Mouse (Mus musculus) right cerebral cortex, postnatal 25 days (tissue): ENCODE measurements around the gene Pip5k1a.
A peak's percentile ranks its signal among the peaks of the same experiment; 100 is the strongest.
"Not testable (repeated sequence)": the region's sequence is repeated elsewhere in the genome, so short reads cannot be mapped to it uniquely, and the experiment has no call there.

ENCODE experiments used
- DNase-seq: peaks from one replicate; pipeline ENCODE4 v3.0.0; 2022

Pip5k1a gene

DNA sequence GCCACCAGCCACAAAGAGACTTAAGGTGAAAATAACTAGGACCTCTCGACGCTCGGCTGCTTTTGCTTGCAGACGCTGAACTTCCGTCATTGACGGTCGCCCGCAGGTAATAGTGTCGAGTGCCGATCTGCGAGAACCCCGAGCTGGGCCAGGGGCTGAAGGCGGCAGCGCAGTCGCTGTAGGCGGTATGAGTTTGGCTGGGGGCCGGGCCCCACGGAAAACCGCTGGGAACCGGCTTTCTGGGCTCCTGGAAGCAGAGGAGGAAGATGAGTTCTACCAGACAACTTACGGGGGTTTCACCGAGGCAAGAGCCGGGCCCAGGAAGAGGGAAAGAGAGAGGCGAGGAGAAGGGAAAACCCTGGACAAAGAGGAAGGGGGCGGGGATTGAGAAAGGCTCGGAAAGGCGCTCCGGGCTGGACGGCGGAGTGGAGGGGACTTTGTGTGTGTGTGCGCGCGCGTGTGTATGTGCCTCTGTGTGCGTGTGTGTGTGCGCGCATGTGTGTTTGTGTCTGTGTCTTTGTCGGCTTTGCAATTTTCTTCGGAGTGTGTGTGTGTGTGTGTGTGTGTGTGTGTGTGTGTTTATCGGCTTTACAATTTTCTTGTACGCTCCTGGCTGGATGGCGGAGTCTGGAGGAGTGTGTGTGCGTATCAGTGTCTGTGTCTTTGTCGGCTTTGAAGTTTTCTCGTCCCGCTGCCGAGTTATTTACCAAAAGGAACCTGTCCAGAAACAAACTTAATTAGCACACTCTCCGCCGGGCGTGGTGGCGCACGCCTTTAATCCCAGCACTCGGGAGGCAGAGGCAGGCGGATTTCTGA is 4.4 kb upstream of the Pip5k1a start, which contains the start of gene Vps72:
Gene Vps72 (plus strand): TSS at position 112 of the 816 bp plus-strand sequence.
- peak; percentile 91 for DNase-seq

GRCm38 (mm10) chr3:95107898-95108297 is 1.2 kb upstream of the Pip5k1a start:
- DNase-seq: no peak

DNA sequence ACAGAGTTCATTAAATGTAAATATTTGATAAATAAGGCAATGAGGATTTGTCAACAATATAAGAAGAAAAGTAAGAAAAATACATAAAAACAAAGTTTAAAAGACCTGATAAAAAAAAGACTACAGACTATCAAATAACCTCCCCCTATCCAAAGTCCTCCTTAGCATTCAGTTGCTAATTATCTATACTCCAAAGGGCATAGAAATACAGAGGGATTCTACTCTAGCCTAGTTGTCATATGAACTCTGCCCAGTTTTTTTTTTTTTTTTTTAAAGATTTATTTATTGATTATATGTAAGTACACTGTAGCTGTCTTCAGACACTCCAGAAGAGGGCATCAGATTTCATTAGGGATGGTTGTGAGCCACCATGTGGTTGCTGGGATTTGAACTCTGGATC is 578 bp upstream of the Pip5k1a start:
- DNase-seq: not testable (repeated sequence)

GRCm38 (mm10) chr3:95105586-95106337 is 968 bp downstream of the Pip5k1a start:
- no peak for DNase-seq

- peak; percentile 59 for DNase-seq
Observed at GRCm38 (mm10) chr3:95105121-95105520, 1.6 kb downstream of the Pip5k1a start.

- no peak for DNase-seq
Observed at GRCm38 (mm10) chr3:95100854-95101253, 5.9 kb downstream of the Pip5k1a start.

DNA sequence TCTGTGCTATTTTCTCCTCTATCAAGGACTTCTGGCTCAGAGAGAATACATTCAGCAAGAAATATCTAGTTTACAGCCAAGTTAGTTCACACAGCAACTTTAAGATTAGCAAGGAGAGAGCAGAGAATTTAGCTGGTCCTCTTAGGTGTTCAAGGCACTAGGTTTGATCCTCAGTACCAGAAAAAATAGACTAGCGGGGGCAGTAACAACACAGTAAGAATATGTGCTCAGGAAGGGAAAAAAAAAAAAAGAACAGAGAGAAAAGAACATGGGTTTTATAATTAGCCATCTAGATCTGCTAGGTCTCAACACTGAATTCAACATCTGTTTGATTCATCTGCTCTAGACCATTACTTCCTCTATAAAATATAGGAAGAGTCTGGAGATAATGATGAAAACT is 18.7 kb downstream of the Pip5k1a start:
- DNase-seq: no peak

DNA sequence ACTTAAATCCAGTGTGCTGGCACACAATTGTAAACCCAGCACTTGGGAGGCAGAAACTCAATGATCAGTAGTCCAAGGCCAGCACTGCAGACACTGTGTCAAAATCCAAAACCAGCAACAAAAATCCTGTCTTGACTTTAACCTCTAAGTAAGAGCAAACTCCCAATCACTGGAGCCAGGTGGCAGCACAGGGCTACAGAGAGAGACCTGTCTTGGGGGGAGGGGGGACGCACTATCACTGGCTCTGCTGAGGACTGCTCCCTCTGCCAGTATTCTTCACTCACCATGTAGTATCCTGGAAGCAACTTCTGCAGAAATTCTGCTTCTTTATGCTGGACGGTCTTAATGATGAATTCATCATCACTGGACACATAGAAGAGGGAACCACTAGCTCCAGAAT is 35.1 kb downstream of the Pip5k1a start:
- no peak for DNase-seq

DNA sequence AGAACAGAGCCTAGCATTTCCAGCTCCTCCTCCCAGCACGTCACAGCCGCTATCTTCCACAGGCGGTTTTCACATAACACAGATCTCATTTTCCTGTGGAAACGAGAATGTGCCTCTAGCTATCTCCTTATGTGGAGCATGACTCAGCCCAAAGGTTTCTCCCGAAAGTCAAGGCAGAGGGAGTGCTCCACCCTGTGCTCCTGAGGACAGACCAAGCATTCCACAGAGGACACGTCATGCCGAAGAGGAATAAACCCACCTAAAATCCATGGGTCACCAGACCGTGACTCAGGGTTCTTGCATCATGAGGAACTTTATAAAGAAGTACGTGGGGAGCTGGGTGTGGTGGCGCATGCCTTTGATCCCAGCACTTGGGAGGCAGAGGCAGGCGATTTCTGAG is 40.2 kb downstream of the Pip5k1a start:
- DNase-seq: no peak

- DNase-seq: no peak
Observed at GRCm38 (mm10) chr3:95066095-95066494, 40.6 kb downstream of the Pip5k1a start.

DNA sequence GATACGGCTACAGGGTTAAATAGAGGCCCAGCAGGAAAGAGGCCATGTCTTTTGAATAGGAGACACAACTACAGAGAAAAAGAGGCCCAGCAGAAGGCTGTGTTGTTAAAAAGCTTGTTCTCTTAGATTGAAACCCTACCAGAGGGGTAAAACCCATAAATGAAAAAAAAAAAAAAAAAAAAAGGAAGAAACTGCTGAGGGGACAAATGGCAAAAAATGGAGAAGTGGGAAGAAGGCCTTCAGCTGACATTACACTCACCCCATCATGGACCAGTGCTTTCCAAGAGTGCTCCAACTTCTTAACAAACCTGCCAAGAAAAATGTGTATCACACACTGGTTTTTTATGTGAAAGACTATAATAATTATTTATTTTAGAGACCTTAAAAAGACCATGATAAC is 41.2 kb downstream of the Pip5k1a start:
- no peak for DNase-seq

DNA sequence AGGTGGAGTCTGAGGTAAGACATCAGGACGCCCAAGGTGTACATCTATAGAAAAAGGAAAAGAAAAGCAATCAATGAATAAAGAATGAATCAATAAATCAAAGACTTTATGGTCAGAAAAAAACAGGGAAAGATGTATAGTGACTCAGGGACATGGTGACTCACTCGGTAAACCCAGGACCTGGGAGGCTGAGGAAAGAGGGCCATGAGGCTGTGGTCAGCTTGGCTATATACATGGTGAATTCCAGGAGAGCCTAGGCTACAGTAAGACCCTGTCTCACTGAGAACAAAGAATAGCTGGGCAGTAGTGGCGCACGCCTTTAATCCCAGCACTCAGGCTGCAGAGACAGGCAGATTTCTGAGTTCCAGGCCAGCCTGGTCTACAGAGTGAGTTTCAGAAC is 43.0 kb downstream of the Pip5k1a start:
- no peak for DNase-seq

- DNase-seq: peak; percentile 30
Observed at GRCm38 (mm10) chr3:95058078-95058477, 48.7 kb downstream of the Pip5k1a start.

DNA sequence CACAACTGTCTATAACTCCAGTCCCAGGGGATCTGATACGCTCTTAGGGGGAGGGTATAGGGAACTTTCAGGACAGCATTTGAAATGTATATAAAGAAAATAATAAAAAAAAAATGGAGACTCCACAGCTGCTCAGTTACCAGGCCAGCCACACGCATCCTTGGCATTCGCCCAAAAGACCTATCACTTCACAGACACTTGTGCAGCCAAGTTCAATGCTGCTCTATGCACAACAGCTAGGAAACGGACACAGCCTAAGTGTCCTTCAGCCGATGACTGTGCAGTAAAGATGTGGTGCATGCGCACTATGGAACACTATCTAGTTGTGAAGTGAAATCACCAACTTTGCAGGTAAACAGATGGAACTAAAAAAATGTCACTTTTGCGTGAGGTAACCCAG is 50.5 kb downstream of the Pip5k1a start:
- DNase-seq: no peak

GRCm38 (mm10) chr3:95054481-95055260 is 52.1 kb downstream of the Pip5k1a start:
- no peak for DNase-seq

- DNase-seq: no peak
Observed at GRCm38 (mm10) chr3:95053701-95054100, 53.0 kb downstream of the Pip5k1a start.

DNA sequence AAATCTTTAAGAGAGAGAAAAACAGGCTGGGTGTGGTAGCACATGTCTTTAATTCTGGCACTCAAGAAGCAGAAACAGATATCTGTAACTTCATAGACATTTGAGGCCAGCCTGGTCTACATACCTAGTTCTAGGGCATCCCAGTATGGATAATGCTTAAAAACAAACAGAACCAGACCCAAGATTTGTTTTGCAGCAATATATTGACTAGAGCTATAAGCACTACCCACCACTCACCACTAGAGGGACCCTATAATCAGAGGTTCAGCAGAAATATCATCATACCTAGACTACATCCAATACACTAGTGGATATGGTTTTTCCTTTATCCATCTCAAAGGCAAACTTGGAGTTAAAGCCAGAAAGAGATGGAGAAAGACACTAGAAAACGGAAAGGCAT is 53.8 kb downstream of the Pip5k1a start:
- DNase-seq: no peak

GRCm38 (mm10) chr3:95047914-95048313 is 58.8 kb downstream of the Pip5k1a start:
- no peak for DNase-seq

GRCm38 (mm10) chr3:95046462-95047057 is 60.2 kb downstream of the Pip5k1a start:
- no peak for DNase-seq

DNA sequence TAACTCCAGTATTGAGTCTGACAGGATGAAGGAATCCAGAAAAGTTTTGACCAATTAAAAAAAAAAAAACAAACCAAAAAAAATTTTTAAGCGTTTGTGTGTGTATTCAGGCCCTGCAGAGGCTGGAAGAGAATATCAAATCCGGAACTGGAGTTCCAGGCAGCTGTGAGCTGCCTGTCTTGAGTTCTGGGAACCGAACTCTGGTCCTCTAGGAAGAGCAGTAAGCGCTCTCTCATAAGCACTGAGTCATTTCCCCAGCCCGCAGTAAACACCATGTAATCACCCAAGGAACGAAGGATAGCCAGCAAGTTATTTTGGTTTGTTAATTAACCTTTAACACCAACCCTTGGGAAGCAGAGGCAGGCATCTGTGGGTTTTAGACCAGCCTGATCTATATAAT is 63.5 kb downstream of the Pip5k1a start:
- no peak for DNase-seq

DNA sequence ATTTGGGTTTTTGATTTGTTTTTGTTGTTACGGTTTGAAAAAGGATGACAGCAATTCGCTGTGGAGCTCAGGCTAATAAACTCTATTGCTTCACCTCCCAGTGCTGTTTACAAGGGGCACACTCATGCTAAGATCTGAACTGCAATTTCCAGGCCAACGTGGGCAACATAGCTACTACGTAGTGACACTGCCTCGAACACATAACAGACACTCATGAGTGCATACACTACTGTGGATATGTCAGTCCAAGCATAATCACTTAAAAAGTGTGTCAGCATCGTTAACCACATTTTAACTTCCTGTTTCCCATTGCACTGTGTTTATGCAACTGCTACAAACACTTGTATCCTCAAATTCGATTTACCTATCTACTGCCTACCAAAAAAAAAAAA is 63.9 kb downstream of the Pip5k1a start:
- DNase-seq: no peak

DNA sequence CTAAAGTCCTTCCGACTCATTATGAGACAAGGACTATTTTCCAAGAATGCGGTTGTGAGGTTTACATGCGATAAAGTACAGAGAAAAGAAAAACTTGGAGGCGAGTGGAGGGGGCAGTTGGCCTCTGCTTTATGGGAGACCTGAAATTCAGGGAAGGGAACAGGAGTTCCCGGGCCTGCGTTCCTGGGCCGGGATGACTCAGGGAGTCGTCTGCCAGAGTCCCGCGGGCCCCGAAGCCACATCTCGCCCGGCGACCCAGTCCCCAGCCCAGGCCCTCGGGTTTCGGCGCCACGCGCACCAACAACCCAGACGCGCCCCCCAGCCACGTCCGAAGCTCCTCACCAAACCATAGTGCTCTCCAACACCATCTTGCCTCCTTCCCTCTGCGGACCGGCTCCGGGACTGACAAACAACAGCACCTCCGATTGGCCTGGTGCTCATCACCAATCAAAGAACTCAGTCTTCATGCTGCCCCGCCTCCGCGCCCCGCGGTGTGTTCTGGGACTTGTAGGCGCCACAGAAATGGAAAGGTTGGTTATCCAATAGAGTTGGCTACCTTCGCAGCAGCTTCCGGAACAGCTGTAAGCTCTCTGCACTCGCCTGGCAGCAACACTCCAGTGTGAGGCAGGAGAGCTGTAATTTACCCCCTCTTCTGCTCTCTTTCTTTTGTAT is 64.4 kb downstream of the Pip5k1a start, which contains the start of gene Psmd4:
Gene Psmd4 (minus strand): TSS at position 449 of the 672 bp plus-strand sequence.
- DNase-seq: peak; percentile 98
